Mouse (Mus musculus): ENCODE measurements around the gene Defb26. TPM values are rescaled to one million over a fixed set of nuclear protein-coding genes. Genes with fewer than 3 reads are reported as not detected.

The Defb26 gene
- polyA plus RNA-seq (2012; rRNA removed) = not detected in 2 replicates

- 94% methylated on average over 1 of the region's 1 CpGs for WGBS
- no peak within 1 kb of the TSS for H3K4me3 ChIP-seq (ENCODE audit: control insufficient read depth, insufficient read depth, low read length)
- TF ChIP-seq CTCF (IDR thresholded peaks at IDR 0.05; ENCODE audit: borderline replicate concordance, control insufficient read depth, extremely low read depth, insufficient read depth, low read length, poor library complexity) (no peak), POLR2A (IDR thresholded peaks at IDR 0.05; ENCODE audit: control insufficient read depth, extremely low read depth, insufficient read depth, low read length, poor library complexity) (no peak)
- H3K36me3 ChIP-seq (ENCODE audit: control insufficient read depth, insufficient read depth, low read length) = no peaks in the 10 kb centered on the region
- no peaks in the 10 kb centered on the region for H3K4me1 ChIP-seq (replicated peaks; ENCODE audit: control insufficient read depth, insufficient read depth, low read length)
- H3K27me3 ChIP-seq (ENCODE audit: control insufficient read depth, insufficient read depth, low read length) = no peaks in the 10 kb centered on the region
- DNase-seq = no peak
- no peak within 1 kb of the TSS for H3K27ac ChIP-seq (ENCODE audit: control insufficient read depth, insufficient read depth, low read length)
These were observed at the start of gene Defb26 for GRCm38 (mm10) chr2:152511592-152511991. Defb26 (minus strand) TSS chr2:152511692.

GRCm38 (mm10) chr2:152556655-152557054 is 45.2 kb upstream of the Defb26 start:
- Histone ChIP-seq H3K4me1 (replicated peaks; ENCODE audit: control insufficient read depth, insufficient read depth, low read length) (no peaks in the 10 kb centered on the region), H3K27ac (ENCODE audit: control insufficient read depth, insufficient read depth, low read length) (no peak overlapping the region), H3K36me3 (ENCODE audit: control insufficient read depth, insufficient read depth, low read length) (no peaks in the 10 kb centered on the region), H3K27me3 (ENCODE audit: control insufficient read depth, insufficient read depth, low read length) (no peaks in the 10 kb centered on the region), H3K4me3 (ENCODE audit: control insufficient read depth, insufficient read depth, low read length) (no peak overlapping the region)
- TF ChIP-seq POLR2A (IDR thresholded peaks at IDR 0.05; ENCODE audit: control insufficient read depth, extremely low read depth, insufficient read depth, low read length, poor library complexity) = no peak
- TF ChIP-seq CTCF (IDR thresholded peaks at IDR 0.05; ENCODE audit: borderline replicate concordance, control insufficient read depth, extremely low read depth, insufficient read depth, low read length, poor library complexity) = no peak
- no peak for DNase-seq
- 20% methylated on average over 7 of the region's 7 CpGs for WGBS

- H3K27ac ChIP-seq (ENCODE audit: control insufficient read depth, insufficient read depth, low read length) = no peak overlapping the region
- TF ChIP-seq POLR2A (IDR thresholded peaks at IDR 0.05; ENCODE audit: control insufficient read depth, extremely low read depth, insufficient read depth, low read length, poor library complexity) (no peak), CTCF (IDR thresholded peaks at IDR 0.05; ENCODE audit: borderline replicate concordance, control insufficient read depth, extremely low read depth, insufficient read depth, low read length, poor library complexity) (peak; percentile 72; the same call in 1 of the 2 replicates)
- H3K27me3 ChIP-seq (ENCODE audit: control insufficient read depth, insufficient read depth, low read length) = no peaks in the 10 kb centered on the region
- peak; percentile 26 for DNase-seq
- H3K4me1 ChIP-seq (replicated peaks; ENCODE audit: control insufficient read depth, insufficient read depth, low read length) = no peaks in the 10 kb centered on the region
- 24% methylated on average over 16 of the region's 16 CpGs for WGBS
- H3K4me3 ChIP-seq (ENCODE audit: control insufficient read depth, insufficient read depth, low read length) = no peak overlapping the region
- no peaks in the 10 kb centered on the region for H3K36me3 ChIP-seq (ENCODE audit: control insufficient read depth, insufficient read depth, low read length)
These were observed 42.4 kb upstream of the Defb26 start for GRCm38 (mm10) chr2:152553774-152554423.

GRCm38 (mm10) chr2:152548124-152548523 is 36.6 kb upstream of the Defb26 start:
- WGBS = 94% methylated on average over 5 of the region's 5 CpGs
- Histone ChIP-seq H3K27me3 (ENCODE audit: control insufficient read depth, insufficient read depth, low read length) (no peaks in the 10 kb centered on the region), H3K4me1 (replicated peaks; ENCODE audit: control insufficient read depth, insufficient read depth, low read length) (no peaks in the 10 kb centered on the region), H3K27ac (ENCODE audit: control insufficient read depth, insufficient read depth, low read length) (no peak overlapping the region), H3K36me3 (ENCODE audit: control insufficient read depth, insufficient read depth, low read length) (no peaks in the 10 kb centered on the region), H3K4me3 (ENCODE audit: control insufficient read depth, insufficient read depth, low read length) (no peak overlapping the region)
- no peak for DNase-seq
- no peak for TF ChIP-seq CTCF (IDR thresholded peaks at IDR 0.05; ENCODE audit: borderline replicate concordance, control insufficient read depth, extremely low read depth, insufficient read depth, low read length, poor library complexity)
- TF ChIP-seq POLR2A (IDR thresholded peaks at IDR 0.05; ENCODE audit: control insufficient read depth, extremely low read depth, insufficient read depth, low read length, poor library complexity) = no peak

- Histone ChIP-seq H3K36me3 (ENCODE audit: control insufficient read depth, insufficient read depth, low read length) (no peaks in the 10 kb centered on the region), H3K4me3 (ENCODE audit: control insufficient read depth, insufficient read depth, low read length) (no peak overlapping the region), H3K27me3 (ENCODE audit: control insufficient read depth, insufficient read depth, low read length) (no peaks in the 10 kb centered on the region), H3K27ac (ENCODE audit: control insufficient read depth, insufficient read depth, low read length) (no peak overlapping the region), H3K4me1 (replicated peaks; ENCODE audit: control insufficient read depth, insufficient read depth, low read length) (no peaks in the 10 kb centered on the region)
- 13% methylated on average over 4 of the region's 4 CpGs for WGBS
- no peak for DNase-seq
- TF ChIP-seq POLR2A (IDR thresholded peaks at IDR 0.05; ENCODE audit: control insufficient read depth, extremely low read depth, insufficient read depth, low read length, poor library complexity) (no peak), CTCF (IDR thresholded peaks at IDR 0.05; ENCODE audit: borderline replicate concordance, control insufficient read depth, extremely low read depth, insufficient read depth, low read length, poor library complexity) (no peak)
These were observed 33.2 kb upstream of the Defb26 start for GRCm38 (mm10) chr2:152544691-152545090.

GRCm38 (mm10) chr2:152543478-152543877 is 32.0 kb upstream of the Defb26 start:
- Histone ChIP-seq H3K4me1 (replicated peaks; ENCODE audit: control insufficient read depth, insufficient read depth, low read length) (no peaks in the 10 kb centered on the region), H3K4me3 (ENCODE audit: control insufficient read depth, insufficient read depth, low read length) (no peak overlapping the region), H3K27me3 (ENCODE audit: control insufficient read depth, insufficient read depth, low read length) (no peaks in the 10 kb centered on the region), H3K36me3 (ENCODE audit: control insufficient read depth, insufficient read depth, low read length) (no peaks in the 10 kb centered on the region), H3K27ac (ENCODE audit: control insufficient read depth, insufficient read depth, low read length) (no peak overlapping the region)
- 94% methylated on average over 4 of the region's 4 CpGs for WGBS
- TF ChIP-seq CTCF (IDR thresholded peaks at IDR 0.05; ENCODE audit: borderline replicate concordance, control insufficient read depth, extremely low read depth, insufficient read depth, low read length, poor library complexity) (no peak), POLR2A (IDR thresholded peaks at IDR 0.05; ENCODE audit: control insufficient read depth, extremely low read depth, insufficient read depth, low read length, poor library complexity) (no peak)
- DNase-seq = no peak
